Mouse (Mus musculus) spleen, adult 18-20 months (tissue): ENCODE measurements at regions not wholly inside any gene's neighbourhood (a gene's known extent, or its start where the extent isn't known, plus 50 kb on each side); places are given as distances from the start of the nearest gene placed in this dataset.

ENCODE experiments used
- DNase-seq, 2 experiments: peaks; one replicate each; pipeline ENCODE4 v3.0.0; 2022; ENCODE audit warnings: mixed read lengths in 2 of 2

GRCm38 (mm10) chr12:35314035-35314434 is 220.8 kb downstream of the Ahr start:
- no peak for DNase-seq

- DNase-seq: no peak
These were observed 221.5 kb downstream of the Ahr start for GRCm38 (mm10) chr12:35313191-35313925.

GRCm38 (mm10) chr12:35308537-35308936 is 226.3 kb downstream of the Ahr start:
- no peak for DNase-seq

- no peak for DNase-seq
These were observed 230.8 kb downstream of the Ahr start for GRCm38 (mm10) chr12:35303764-35304717.

GRCm38 (mm10) chr12:35303188-35303587 is 231.7 kb downstream of the Ahr start:
- DNase-seq: no peak

GRCm38 (mm10) chr12:35294668-35295067 is 240.2 kb downstream of the Ahr start:
- no peak for DNase-seq

GRCm38 (mm10) chr12:35293566-35293965 is 241.3 kb downstream of the Ahr start:
- DNase-seq: no peak

GRCm38 (mm10) chr12:35291941-35292341 is 242.9 kb downstream of the Ahr start:
- DNase-seq: no peak

GRCm38 (mm10) chr12:35287974-35288373 is 241.0 kb downstream of the Snx13 start:
- no peak for DNase-seq

GRCm38 (mm10) chr12:35287570-35287969 is 240.6 kb downstream of the Snx13 start:
- no peak for DNase-seq

- no peak for DNase-seq
These were observed 240.1 kb downstream of the Snx13 start for GRCm38 (mm10) chr12:35286974-35287553.

GRCm38 (mm10) chr12:35284345-35284744 is 237.4 kb downstream of the Snx13 start:
- DNase-seq: no peak

GRCm38 (mm10) chr12:35283925-35284324 is 236.9 kb downstream of the Snx13 start:
- no peak for DNase-seq

- DNase-seq: no peak
These were observed 236.4 kb downstream of the Snx13 start for GRCm38 (mm10) chr12:35283407-35283806.

- DNase-seq: no peak
These were observed 222.5 kb downstream of the Snx13 start for GRCm38 (mm10) chr12:35269465-35269864.

GRCm38 (mm10) chr12:35268006-35268405 is 221.0 kb downstream of the Snx13 start:
- DNase-seq: no peak

GRCm38 (mm10) chr12:35267023-35267654 is 220.2 kb downstream of the Snx13 start:
- no peak for DNase-seq

- no peak for DNase-seq
These were observed 212.8 kb downstream of the Snx13 start for GRCm38 (mm10) chr12:35259781-35260180.

- no peak for DNase-seq
These were observed 208.9 kb downstream of the Snx13 start for GRCm38 (mm10) chr12:35255723-35256401.

- DNase-seq: no peak
These were observed 201.5 kb downstream of the Snx13 start for GRCm38 (mm10) chr12:35248476-35248875.

GRCm38 (mm10) chr12:35246226-35247014 is 199.4 kb downstream of the Snx13 start:
- DNase-seq: no peak

GRCm38 (mm10) chr12:35232322-35232673 is 185.3 kb downstream of the Snx13 start:
- DNase-seq: no peak
